Mouse (Mus musculus) kidney, adult 2 months (tissue): ENCODE data around the gene Gm7544. TPM values are rescaled to one million over a fixed set of nuclear protein-coding genes. Genes with fewer than 3 reads are reported as not detected.
"Not testable (repeated sequence)": the region's sequence is repeated elsewhere in the genome, so short reads cannot be mapped to it uniquely, and the experiment has no call there.

Source experiments
- DNase-seq: peaks from one replicate; pipeline ENCODE4 v3.0.0; 2021
- H3K27ac ChIP-seq: fragments of 200-500 bp; 2 replicates; pipeline ENCODE4 v1.5.1; 2012; ENCODE audit warnings: low read depth, low read length, control low read depth, inconsistent platforms; ENCODE audit not compliant: insufficient read depth
- H3K27me3 ChIP-seq: fragments of 200-500 bp; replicated peaks from 2 replicates; pipeline ENCODE4 v1.6.1; 2012; ENCODE audit warnings: mild to moderate bottlenecking, moderate library complexity, low read length, inconsistent platforms; ENCODE audit not compliant: control insufficient read depth, insufficient read depth
- H3K36me3 ChIP-seq: fragments of 200-500 bp; 2 replicates; pipeline ENCODE4 v1.6.1; 2012; ENCODE audit warnings: mild to moderate bottlenecking, moderate library complexity, low read length, inconsistent platforms; ENCODE audit not compliant: control insufficient read depth, insufficient read depth
- H3K4me1 ChIP-seq: fragments of 200-500 bp; 2 replicates; pipeline ENCODE4 v1.6.1; 2011; ENCODE audit warnings: low read length; ENCODE audit not compliant: control insufficient read depth, insufficient read depth
- H3K4me3 ChIP-seq: fragments of 200-500 bp; 2 replicates; pipeline ENCODE4 v1.5.1; 2011; ENCODE audit warnings: mild to moderate bottlenecking, low read depth, low read length, control low read depth; ENCODE audit not compliant: insufficient read depth
- CTCF ChIP-seq: fragments of 200-500 bp; conservative IDR thresholded peaks from 2 replicates; pipeline ENCODE4 v1.5.1; 2011; ENCODE audit warnings: low read depth, mild to moderate bottlenecking, control low read depth, low read length, moderate library complexity, mixed read lengths; ENCODE audit not compliant: insufficient read depth, insufficient read length
- POLR2A ChIP-seq: fragments of 200-500 bp; IDR thresholded peaks from one replicate; pipeline ENCODE4 v1.6.1; 2011; ENCODE audit warnings: low read depth, low read length, control low read depth
- WGBS: fragments of 180-500 bp; shearing (Covaris S2); methylation state at CpG from one replicate; pipeline ENCODE4 v1.1.7; 2018; 5-methylcytosine and 5-hydroxymethylcytosine counted together
- polyA plus RNA-seq: library from polyadenylated mRNA; depleted of rRNA; stranded (reverse); fragments of >200 nt; gene quantifications from 2 replicates; pipeline ENCODE4 v1.2.3, GENCODE M21; 2012; rRNA removed

Gene Gm7544
- polyA plus RNA-seq = not detected in 2 replicates

- not testable (repeated sequence) for H3K4me1 ChIP-seq, H3K36me3 ChIP-seq, DNase-seq, H3K27ac ChIP-seq, H3K4me3 ChIP-seq, H3K27me3 ChIP-seq
Observed at GRCm38 (mm10) chr1:82955913-82956312, at the start of gene Gm7544. Gene Gm7544, minus strand, starts transcription at chr1:82956013.

- DNase-seq, H3K27ac ChIP-seq: not testable (repeated sequence)
- 95% methylated on average over 9 of the region's 9 CpGs for WGBS
Observed at GRCm38 (mm10) chr1:83000306-83000705, 44.5 kb upstream of the Gm7544 start, which contains the start of gene Gm47959. Gene Gm47959, plus strand, starts transcription at chr1:83000548.

DNA sequence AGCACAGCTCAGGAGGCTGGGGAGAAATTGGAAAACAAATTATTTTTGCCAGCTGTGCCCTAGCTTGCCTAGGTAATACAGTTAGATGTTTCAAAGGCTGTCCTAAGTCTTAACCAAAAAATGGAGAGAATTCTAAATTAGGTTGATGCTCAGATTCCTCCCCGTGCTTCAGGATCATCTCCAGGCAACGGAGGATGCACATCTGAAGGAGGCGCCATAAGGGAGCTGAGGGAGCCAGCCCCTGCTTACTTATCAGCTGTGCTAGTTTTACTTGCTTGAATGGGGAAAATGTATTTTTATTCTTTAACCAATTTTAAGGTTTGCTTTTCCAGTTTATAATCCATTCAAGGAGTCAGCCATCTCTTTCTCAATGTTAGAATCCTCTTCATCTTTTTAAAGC lies 38.1 kb upstream of the Gm7544 start:
- Histone ChIP-seq H3K4me1 (peaks cover 22% of the 10 kb centered on the region), H3K27ac (no peak overlapping the region), H3K36me3 (no peaks in the 10 kb centered on the region), H3K4me3 (no peak overlapping the region), H3K27me3 (no peaks in the 10 kb centered on the region)
- no peak for TF ChIP-seq CTCF
- 91% methylated on average over 3 of the region's 3 CpGs for WGBS
- no peak for DNase-seq

More at GRCm38 (mm10) chr1:83000306-83000705, 44.5 kb upstream of the Gm7544 start, which contains the start of gene Gm47959:
- not testable (repeated sequence) for H3K36me3 ChIP-seq, H3K4me3 ChIP-seq, H3K27me3 ChIP-seq, H3K4me1 ChIP-seq

- TF ChIP-seq POLR2A (no peak), CTCF (no peak)
- WGBS = 41% methylated on average over 6 of the region's 6 CpGs
- Histone ChIP-seq H3K27ac (peak overlapping the region; percentile 90), H3K27me3 (no peaks in the 10 kb centered on the region), H3K4me1 (peaks cover 22% of the 10 kb centered on the region), H3K36me3 (no peaks in the 10 kb centered on the region), H3K4me3 (no peak overlapping the region)
- peak; percentile 90 for DNase-seq
Observed at GRCm38 (mm10) chr1:82992093-82992492, 36.3 kb upstream of the Gm7544 start.

DNA sequence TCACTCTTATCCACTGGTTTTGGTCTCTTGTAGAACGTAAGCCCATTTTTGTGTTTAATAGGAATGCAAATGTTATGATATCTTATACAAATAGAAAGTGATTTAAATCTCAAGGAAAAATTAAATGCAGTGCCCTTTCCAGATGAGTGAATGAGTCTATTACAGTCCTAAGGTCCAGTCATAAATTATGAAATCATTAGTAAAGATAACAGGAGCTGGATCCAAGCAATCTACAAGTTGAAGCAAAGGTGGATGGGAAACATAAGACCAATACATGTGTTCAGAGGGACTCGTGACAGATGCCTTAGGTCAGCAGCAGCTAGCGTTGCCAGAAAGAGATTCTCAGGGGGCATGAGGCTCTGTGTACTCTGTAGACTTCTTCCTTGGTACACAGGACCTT lies 35.8 kb upstream of the Gm7544 start:
- Histone ChIP-seq H3K27me3 (no peaks in the 10 kb centered on the region), H3K27ac (peak overlapping the region; percentile 90), H3K4me3 (no peak overlapping the region), H3K36me3 (no peaks in the 10 kb centered on the region), H3K4me1 (peaks cover 22% of the 10 kb centered on the region)
- TF ChIP-seq POLR2A = no peak
- no peak for TF ChIP-seq CTCF
- no peak for DNase-seq
- 63% methylated on average over 3 of the region's 3 CpGs for WGBS

DNA sequence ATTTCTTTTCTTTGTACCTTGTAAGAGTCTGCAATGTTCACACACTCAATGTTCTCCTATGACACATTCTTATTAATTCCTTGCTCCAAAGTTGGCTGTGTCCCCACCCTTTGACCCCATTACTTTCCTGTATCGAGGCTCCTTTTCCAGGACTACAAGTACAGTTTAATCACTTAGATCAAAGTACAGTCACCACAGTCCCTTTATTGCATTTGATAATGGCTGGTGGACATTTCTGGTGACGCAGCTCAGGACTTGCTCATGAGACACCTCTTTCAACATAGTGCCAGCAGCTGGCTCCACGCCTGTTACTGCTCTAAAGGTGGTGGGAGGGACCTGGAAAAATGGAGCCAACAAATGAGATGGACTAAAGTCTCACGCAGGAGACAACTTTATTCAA lies 35.2 kb upstream of the Gm7544 start:
- peak; percentile 76 for DNase-seq
- TF ChIP-seq POLR2A = no peak
- TF ChIP-seq CTCF = no peak
- no peak overlapping the region for H3K4me3 ChIP-seq
- peaks cover 22% of the 10 kb centered on the region for H3K4me1 ChIP-seq
- H3K36me3 ChIP-seq = no peaks in the 10 kb centered on the region
- WGBS = 43% methylated on average over 4 of the region's 4 CpGs
- peak overlapping the region; percentile 86 for H3K27ac ChIP-seq
- no peaks in the 10 kb centered on the region for H3K27me3 ChIP-seq

DNA sequence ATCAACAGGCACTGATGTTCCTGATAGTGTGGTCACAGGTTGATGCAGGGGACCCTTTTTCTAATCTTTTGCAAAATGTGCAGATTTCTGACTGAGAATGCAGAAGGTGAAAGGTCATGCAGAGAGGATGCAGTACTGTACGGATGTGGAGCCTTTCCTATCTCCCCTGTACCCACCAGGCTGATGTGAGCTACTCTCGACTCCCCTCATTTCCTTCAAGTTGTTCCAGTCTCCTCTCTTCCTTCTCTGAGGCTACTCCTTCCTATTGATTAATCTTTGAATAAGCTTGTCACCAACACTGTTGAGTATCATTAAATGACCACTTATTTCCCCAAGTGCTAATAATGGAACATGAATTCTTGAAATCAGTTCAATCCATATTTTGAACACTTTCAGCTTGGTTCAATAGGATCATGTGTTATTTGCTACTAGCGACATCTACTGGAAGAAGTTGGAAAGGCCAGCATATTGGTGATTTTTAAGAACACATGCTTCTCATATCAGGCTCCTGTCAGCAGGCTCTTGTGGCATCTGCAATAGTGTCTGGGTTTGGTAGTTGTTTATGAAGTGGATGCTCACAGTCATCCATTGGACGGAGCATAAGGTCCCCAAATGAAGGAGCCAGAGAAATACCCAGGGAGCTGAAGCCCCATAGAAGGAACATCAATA lies 31.9 kb upstream of the Gm7544 start:
- no peak for TF ChIP-seq POLR2A
- TF ChIP-seq CTCF = peak; percentile 44
- 28% methylated on average over 4 of the region's 4 CpGs for WGBS
- Histone ChIP-seq H3K27ac (no peak overlapping the region), H3K36me3 (no peaks in the 10 kb centered on the region), H3K4me1 (peaks cover 20% of the 10 kb centered on the region), H3K4me3 (no peak overlapping the region), H3K27me3 (no peaks in the 10 kb centered on the region)
- DNase-seq = peak; percentile 81

DNA sequence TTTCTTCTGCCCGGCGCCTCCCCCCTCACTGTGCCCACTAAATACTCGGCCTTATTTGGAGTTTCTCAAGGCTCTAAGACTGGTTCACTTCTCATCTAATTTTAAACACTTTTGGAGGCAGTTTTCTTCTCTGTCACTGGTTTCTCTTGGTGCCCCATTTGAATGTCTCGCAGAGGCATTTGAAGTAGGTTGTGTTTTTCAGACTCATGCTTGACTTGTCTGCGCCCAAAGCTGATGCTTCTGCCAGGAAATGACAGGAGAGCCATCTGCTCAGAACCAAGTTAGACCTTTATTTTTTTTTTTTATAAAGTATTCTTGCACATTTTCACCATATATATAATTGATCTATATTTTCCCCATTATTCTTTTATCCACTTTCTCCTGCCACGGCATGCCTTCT lies 30.9 kb upstream of the Gm7544 start:
- WGBS = 89% methylated on average over 6 of the region's 6 CpGs
- H3K4me1 ChIP-seq = peaks cover 12% of the 10 kb centered on the region
- DNase-seq = no peak
- no peak overlapping the region for H3K27ac ChIP-seq
- no peaks in the 10 kb centered on the region for H3K36me3 ChIP-seq
- H3K27me3 ChIP-seq = no peaks in the 10 kb centered on the region
- no peak overlapping the region for H3K4me3 ChIP-seq
- TF ChIP-seq POLR2A (no peak), CTCF (no peak)
